Mouse (Mus musculus) adrenal gland, postnatal 36 days (tissue): Measurements from ENCODE around the gene Wdr83os. TPM values are rescaled to one million over a fixed set of nuclear protein-coding genes. Genes with fewer than 3 reads are reported as not detected.
"Not testable (repeated sequence)": the region's sequence is repeated elsewhere in the genome, so short reads cannot be mapped to it uniquely, and the experiment has no call there.

Experiments used
- DNase-seq, 2 experiments: peaks; one replicate each; pipeline ENCODE4 v3.0.0; 2021; ENCODE audit warnings: mixed read lengths in 1 of 2
- total RNA-seq, 2 experiments: library from RNA; stranded (reverse); gene quantifications; 2 replicates each; pipeline ENCODE4 v1.2.3; 2021

The Wdr83os gene
- total RNA-seq, 2 experiments from 2014 or later: 69.1 to 79.6 TPM

DNA sequence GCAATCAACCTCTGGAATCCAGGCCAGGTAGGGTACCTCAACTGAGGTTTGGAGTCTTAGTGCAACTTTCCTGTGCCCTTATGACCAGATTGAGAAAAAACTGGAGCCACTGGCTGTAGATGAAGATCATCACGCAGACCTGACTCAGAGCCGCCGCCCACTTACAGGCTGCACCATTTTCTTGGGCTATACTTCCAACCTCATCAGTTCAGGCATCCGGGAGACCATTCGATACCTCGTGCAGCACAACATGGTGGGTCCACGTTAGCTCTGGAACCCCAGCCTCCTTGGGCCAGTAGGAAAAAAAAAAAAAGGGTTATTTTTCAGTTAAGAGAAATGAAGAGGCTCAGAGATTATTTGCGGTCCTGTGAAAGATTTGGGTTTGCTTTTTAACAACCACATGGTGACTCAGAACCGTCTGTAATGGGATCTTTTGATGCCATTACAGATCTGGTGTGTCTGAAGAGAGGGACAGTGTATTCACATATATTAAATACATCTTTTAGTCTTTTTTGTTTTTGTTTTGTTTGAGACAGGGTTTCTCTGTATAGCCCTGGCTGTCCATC, 8.1 kb upstream of the Wdr83os start:
- peak in 1 of 2 experiments; percentile 24 for DNase-seq

GRCm38 (mm10) chr8:85073041-85073612, 7.4 kb upstream of the Wdr83os start:
- DNase-seq: no peak

- no peak for DNase-seq
Observed at GRCm38 (mm10) chr8:85074167-85074566, 6.4 kb upstream of the Wdr83os start.

DNA sequence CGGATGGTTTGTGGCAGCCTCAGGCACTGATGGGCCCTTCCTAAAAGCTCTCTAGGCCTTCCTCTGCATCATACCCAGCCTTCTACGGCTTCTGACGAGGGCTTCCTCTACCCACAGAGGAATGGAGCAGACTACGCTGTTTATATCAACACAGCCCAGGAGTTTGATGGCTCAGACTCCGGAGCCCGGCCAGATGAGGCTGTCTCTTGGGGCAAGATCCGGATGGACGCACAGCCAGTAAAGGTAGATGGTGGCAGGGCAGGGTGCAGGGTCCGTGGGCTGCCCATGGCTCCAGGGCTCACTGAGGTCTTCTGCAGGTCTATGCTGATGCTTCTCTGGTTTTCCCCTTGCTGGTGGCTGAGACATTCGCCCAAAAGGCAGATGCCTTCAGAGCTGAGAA, 5.9 kb upstream of the Wdr83os start:
- DNase-seq: no peak

DNA sequence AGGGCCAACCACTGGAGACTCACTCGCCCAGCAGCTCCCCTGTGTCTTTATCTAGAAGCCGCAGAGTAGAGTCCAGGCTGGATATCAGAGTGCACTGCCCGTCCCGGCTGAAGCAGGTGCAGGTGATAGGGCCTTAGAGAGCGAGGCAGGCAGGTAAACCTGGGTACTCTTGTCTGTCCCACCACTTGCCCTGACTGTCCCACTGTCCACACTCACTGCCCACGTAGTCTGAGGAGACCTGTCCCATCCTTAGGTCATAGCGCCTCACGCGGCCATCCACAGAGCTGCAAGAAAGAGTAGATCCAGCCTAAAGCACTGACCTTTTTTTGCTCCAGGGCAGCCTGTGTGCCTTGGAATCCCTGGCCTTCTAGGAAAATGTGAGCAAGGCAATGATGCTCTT, 4.5 kb upstream of the Wdr83os start:
- DNase-seq: peak; percentile 47 to 62

DNA sequence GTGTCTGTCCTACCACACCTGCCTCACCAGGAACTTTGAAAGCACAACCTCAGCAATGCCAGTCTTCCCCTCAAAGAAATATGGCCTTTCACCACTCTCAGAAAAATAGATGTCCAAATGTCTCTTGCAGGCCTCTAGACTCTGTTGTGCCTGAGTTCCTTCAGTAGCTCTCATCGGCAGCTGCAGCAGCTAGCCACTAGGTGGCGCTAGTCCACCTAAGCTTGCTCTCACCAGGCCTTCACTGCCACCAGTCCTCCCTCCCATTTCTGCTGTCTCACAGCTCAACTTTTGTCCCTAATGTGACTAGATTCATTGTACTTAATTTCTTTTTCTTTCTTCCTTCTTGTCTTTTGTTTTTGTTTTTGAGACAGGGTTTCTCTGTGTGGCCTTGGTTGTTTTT, 3.5 kb upstream of the Wdr83os start:
- DNase-seq: peak; percentile 79 to 85

DNA sequence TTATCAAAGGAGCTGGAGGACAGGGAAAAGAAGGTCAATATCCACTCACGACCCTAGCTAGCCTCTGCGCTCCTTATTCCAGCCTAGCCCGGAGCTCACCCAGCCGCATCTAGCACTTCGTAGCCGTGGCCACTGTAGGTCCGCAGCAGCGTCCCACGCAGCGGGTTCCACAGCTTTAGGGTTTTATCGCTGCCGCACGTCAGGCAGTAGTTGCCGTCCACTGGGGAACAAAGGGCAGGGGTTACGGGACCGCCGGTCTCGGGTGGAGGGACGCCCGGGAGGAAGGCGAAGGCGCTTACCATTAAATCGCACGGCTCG, 367 bp upstream of the Wdr83os start:
- DNase-seq: no peak

DNA sequence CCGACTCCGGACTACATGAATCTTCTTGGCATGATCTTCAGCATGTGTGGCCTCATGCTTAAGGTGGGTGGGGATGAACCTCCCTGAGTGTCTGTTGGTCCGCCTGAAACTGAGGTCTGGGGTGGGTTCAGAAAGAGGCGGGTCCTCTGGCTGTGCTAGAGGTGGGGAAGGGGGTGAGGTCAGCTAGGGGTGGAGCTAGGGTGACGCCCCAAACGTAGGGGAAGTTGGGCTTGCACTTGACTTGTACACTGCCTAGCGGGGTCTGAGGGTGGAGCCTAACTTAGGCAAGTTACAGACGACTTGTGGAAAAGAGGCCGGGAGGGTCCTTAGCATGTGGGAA, 646 bp downstream of the Wdr83os start, which contains the start of gene Wdr83:
Gene Wdr83 (minus strand): TSS at position 91 of the 340 bp plus-strand sequence.
- peak; percentile 37 to 53 for DNase-seq

DNA sequence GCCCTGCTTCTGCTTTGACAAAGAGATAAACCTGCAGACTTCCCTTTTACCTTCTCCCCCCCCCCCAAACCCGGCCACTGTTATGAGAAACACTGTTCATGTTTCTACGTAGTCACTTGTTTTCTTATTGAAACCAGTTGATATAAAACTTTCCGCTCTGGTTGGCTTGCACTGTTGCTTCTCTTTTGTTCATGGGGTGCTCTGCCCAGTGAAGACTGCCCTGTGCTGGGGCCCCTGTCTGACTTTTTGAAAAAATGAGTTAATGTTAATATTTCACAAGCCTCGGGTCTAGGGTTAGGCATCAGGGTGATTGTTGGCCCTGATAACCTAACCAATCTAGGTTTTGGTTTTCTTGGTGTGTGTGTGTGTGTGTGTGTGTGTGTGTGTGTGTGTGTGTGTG, 1.6 kb downstream of the Wdr83os start:
- DNase-seq: not testable (repeated sequence)

GRCm38 (mm10) chr8:85083108-85083813, 2.7 kb downstream of the Wdr83os start, which contains the start of gene Man2b1:
TSS of gene Man2b1 (plus strand) at chr8:85083270.
- peak; percentile 96 for DNase-seq

GRCm38 (mm10) chr8:85084633-85085032, 4.1 kb downstream of the Wdr83os start:
- DNase-seq: no peak

- DNase-seq: no peak
Observed at GRCm38 (mm10) chr8:85086238-85086637, 5.7 kb downstream of the Wdr83os start.

GRCm38 (mm10) chr8:85088771-85089170, 8.2 kb downstream of the Wdr83os start:
- no peak for DNase-seq

- no peak for DNase-seq
Observed at GRCm38 (mm10) chr8:85090856-85091255, 10.3 kb downstream of the Wdr83os start.

DNA sequence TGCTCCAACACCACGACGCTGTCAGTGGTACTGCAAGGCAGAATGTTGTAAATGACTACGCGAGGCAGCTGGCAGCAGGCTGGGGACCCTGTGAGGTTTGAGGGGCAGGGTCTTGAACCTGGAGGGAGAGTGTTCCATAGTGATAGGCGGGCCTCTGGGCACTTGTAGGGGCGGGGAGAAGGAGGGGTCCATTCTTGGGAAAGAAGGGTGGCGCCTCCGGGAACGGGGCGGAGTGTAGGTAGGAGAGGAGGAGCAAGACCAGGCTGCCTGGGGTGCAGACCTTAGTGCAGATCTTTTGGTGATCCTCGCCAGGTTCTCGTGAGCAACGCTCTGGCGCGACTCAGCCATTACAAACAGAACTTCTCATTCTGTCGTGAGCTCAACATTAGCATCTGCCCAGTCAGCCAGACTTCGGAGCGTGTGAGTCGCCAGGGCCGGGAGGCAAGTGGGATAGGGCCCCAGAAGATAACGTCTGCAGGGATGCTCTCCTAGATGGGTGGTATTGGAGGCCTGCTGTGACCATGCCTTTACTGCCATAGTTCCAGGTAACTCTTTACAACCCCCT, 11.1 kb downstream of the Wdr83os start:
- DNase-seq: no peak

DNA sequence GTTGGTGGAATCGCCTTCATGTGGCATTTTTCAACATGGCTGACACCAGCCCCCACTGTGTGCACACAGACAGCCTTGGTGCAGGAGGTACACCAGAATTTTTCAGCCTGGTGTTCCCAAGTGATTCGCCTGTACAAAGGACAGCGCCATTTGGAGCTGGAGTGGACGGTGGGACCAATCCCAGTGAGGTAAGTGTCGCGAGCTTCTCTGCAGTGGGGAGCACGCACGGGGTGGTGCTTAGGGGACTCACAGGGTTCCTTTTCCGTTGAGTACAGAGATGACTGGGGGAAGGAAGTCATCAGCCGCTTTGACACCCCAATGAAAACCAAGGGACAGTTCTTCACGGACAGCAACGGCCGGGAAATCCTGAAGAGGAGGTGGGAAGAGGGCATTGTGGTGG, 14.5 kb downstream of the Wdr83os start:
- DNase-seq: no peak

- no peak for DNase-seq
Observed at GRCm38 (mm10) chr8:85095566-85095965, 15.0 kb downstream of the Wdr83os start.

GRCm38 (mm10) chr8:85096196-85096595, 15.7 kb downstream of the Wdr83os start:
- DNase-seq: no peak

DNA sequence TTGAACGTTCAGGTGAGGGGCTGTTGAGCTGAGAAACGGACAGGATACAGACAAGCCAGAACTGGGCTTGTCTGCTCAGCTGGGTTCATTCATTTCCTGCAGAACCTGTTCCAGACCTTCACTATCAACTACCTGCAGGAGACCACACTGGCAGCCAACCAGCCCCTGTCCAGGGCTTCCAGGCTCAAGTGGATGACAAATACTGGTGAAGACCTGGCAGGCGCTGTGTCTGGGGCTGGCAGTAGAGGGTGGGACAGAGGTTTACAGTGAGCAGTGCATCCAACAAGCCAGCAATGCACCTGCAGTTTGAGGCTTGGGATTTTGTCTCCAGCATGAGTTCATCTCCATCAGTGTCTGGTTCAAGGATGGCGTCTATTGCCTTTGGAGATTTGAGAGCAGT, 16.3 kb downstream of the Wdr83os start:
- no peak for DNase-seq

DNA sequence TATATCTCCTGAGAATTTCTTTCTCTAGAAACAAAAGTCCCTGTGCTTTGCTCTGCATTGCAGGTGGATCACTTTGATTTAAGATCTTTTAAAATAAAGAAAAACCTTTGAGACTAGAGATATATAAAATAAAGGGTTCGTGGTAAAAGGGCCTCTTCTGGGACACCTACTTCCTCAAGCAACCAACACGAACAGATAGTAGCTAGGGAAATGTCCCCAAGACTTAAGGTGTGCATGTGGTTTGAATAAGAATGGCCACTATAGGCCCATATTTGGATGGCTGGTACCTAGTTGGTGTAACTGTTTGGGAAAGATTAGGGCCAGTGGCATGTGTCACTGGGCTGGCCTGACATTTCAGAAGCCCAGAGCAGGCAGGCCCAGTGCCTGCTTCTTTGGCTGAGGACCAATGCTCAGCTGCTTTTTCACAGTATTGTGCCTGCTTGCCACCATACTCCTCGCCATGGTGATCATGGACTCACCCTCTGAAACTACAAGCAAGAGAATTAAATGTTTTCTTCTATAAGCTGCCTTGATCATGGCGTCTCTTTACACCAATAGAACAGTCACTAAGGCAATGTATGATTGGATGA, 19.6 kb downstream of the Wdr83os start:
- DNase-seq: no peak

- DNase-seq: no peak
Observed at GRCm38 (mm10) chr8:85113241-85113640, 32.7 kb downstream of the Wdr83os start.

DNA sequence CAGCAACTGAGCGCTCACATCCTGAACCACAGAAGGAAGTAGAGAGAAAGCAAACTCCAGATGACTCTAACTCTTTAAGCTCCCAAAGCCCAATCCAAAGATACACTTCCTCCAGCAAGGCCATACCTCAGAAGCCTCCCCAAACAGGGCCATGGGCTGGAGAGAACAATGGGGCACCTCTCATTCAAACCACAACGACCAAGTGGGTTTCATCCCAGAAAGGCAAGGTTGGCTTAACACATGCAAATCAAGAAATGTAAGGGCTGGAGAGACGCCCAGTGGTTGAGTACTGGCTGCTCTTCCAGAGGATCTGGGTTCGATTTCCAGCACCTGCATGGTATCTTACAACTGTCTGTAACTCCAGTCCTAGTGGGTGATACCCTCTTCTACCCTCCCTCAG, 35.0 kb downstream of the Wdr83os start:
- no peak for DNase-seq

DNA sequence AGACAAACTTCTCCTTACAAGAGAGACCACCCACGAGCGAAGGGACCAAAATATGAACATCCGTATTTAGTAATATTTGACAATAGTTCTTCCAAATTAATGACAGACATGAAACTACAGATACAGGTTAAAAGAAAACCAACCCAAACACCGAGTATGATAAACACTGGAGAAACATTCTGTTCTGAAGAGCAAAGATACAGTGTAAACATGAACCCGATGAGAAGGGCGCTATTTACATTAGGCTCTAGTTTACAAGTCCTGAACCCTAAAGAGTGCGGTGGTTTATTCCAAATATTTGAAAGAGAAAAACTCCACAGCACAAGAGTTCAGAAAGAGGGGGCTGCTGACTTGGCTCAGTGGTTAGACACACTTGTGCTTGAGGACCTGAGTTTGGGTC, 36.4 kb downstream of the Wdr83os start:
- DNase-seq: no peak
